Mouse (Mus musculus): Measurements from ENCODE around the gene Scn5a. TPM values are rescaled to one million over a fixed set of nuclear protein-coding genes. Genes with fewer than 3 reads are reported as not detected.

Gene Scn5a
- polyA plus RNA-seq, 1 experiment = 0.21 TPM

DNA sequence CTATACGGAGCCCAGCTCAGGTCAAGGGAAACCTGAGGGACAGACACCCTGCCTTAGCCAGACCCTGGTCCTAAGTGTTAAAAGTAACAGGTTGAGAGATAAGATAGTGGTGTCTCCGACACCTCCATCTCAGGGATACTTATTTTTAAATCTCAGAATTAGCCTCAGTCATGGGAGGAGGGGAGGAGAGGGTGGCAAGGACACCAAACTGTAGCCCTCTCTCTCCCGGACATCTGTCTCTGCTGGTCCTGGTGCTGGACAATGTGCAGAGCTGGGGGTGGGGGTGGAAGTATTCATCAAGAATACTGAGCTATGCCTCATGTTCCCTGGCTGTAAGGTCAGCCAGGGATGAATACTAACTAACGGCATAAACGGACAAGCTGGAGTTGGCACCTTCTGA lies 62.0 kb downstream of the Scn5a start:
- H3K4me3 ChIP-seq (replicated peaks; ENCODE audit: insufficient read depth, low read depth, low read length) = no peak overlapping the region
- TF ChIP-seq CTCF (IDR thresholded peaks at IDR 0.05; ENCODE audit: borderline replicate concordance, insufficient read depth, low read depth, low read length) (no peak), POLR2A (IDR thresholded peaks at IDR 0.05; ENCODE audit: borderline replicate concordance, insufficient read depth, low read length) (no peak)
- WGBS = 45% methylated on average over 5 of the region's 5 CpGs
- peaks cover 13% of the 10 kb centered on the region for H3K4me1 ChIP-seq (ENCODE audit: control insufficient read depth, insufficient read depth, low read length)
- H3K27me3 ChIP-seq (ENCODE audit: control insufficient read depth, insufficient read depth, low read length) = no peaks in the 10 kb centered on the region; the same call in 1 of the 2 replicates
- no peak for DNase-seq
- H3K27ac ChIP-seq (ENCODE audit: insufficient read depth, low read length) = no peak overlapping the region

DNA sequence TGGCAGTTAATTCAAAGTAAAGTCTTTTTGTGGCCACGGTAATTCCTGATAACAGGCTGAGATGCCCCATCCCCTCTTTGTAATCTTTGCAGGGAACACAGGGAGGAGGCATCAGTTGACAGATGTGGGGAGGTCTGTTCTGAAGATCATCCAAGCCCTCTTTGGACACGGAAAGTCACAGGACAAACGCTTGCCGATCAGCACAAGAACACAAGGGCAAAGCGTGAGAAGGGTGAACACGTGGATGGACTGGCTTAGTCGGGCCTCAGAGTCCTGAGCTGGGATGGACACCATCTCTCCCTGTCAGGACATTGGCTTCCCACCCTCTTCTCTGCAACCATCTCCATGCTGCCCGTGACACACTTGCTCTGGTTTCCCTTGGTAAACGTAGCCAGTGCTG lies 63.4 kb downstream of the Scn5a start:
- DNase-seq = no peak
- WGBS = 89% methylated on average over 9 of the region's 9 CpGs
- no peak overlapping the region for H3K27ac ChIP-seq (ENCODE audit: insufficient read depth, low read length)
- no peak overlapping the region for H3K4me3 ChIP-seq (replicated peaks; ENCODE audit: insufficient read depth, low read depth, low read length)
- TF ChIP-seq POLR2A (IDR thresholded peaks at IDR 0.05; ENCODE audit: borderline replicate concordance, insufficient read depth, low read length) = no peak
- TF ChIP-seq CTCF (IDR thresholded peaks at IDR 0.05; ENCODE audit: borderline replicate concordance, insufficient read depth, low read depth, low read length) = no peak
- H3K4me1 ChIP-seq (ENCODE audit: control insufficient read depth, insufficient read depth, low read length) = peaks cover 13% of the 10 kb centered on the region
- no peaks in the 10 kb centered on the region; the same call in 1 of the 2 replicates for H3K27me3 ChIP-seq (ENCODE audit: control insufficient read depth, insufficient read depth, low read length)

DNA sequence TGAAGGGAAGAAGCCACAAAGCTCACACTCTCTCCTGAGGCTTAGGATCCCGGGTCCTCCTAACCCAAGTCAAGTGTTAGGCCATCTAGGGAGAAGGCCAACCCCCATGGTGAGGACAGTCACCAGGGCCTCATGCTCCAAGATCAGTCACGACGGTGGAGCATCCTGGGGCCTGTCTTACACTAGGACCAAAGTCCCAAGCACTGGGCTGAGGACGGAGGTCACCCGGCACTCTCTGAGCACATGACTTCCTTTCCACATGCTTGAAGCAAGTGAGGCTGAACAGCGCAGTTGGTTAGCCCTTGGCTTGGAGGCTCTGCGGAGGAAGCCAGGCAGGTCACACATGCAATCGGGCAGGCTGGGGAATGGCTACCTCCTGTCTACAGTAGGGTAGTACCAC lies 63.8 kb downstream of the Scn5a start:
- no peak overlapping the region for H3K27ac ChIP-seq (ENCODE audit: insufficient read depth, low read length)
- no peak for DNase-seq
- 87% methylated on average over 8 of the region's 8 CpGs for WGBS
- no peak overlapping the region for H3K4me3 ChIP-seq (replicated peaks; ENCODE audit: insufficient read depth, low read depth, low read length)
- no peaks in the 10 kb centered on the region; the same call in 1 of the 2 replicates for H3K27me3 ChIP-seq (ENCODE audit: control insufficient read depth, insufficient read depth, low read length)
- no peak for TF ChIP-seq POLR2A (IDR thresholded peaks at IDR 0.05; ENCODE audit: borderline replicate concordance, insufficient read depth, low read length)
- TF ChIP-seq CTCF (IDR thresholded peaks at IDR 0.05; ENCODE audit: borderline replicate concordance, insufficient read depth, low read depth, low read length) = no peak
- peaks cover 13% of the 10 kb centered on the region for H3K4me1 ChIP-seq (ENCODE audit: control insufficient read depth, insufficient read depth, low read length)

DNA sequence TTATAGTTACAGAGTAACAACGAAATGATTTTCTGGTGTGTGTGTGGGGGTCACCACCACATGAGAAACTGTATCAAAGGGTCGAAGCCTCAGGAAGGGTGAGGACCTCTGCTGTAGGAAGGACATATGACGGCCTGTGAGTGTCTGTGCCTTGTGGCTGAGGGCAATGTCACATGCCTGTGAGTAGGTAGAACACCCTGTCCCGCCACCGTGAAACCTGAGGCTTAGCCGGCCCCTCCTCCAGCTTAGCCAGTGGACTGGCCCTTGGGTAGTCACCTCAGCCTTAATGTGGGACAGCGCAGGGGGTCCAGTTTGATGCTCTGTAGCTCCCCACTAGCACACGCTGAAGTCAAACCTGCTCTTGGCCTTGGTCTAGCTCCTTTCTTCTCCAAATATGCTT lies 65.0 kb downstream of the Scn5a start:
- Histone ChIP-seq H3K4me1 (ENCODE audit: control insufficient read depth, insufficient read depth, low read length) (peaks cover 13% of the 10 kb centered on the region), H3K27ac (ENCODE audit: insufficient read depth, low read length) (no peak overlapping the region), H3K27me3 (ENCODE audit: control insufficient read depth, insufficient read depth, low read length) (no peaks in the 10 kb centered on the region; the same call in 1 of the 2 replicates), H3K4me3 (replicated peaks; ENCODE audit: insufficient read depth, low read depth, low read length) (no peak overlapping the region)
- TF ChIP-seq POLR2A (IDR thresholded peaks at IDR 0.05; ENCODE audit: borderline replicate concordance, insufficient read depth, low read length) (no peak), CTCF (IDR thresholded peaks at IDR 0.05; ENCODE audit: borderline replicate concordance, insufficient read depth, low read depth, low read length) (no peak)
- WGBS = 94% methylated on average over 8 of the region's 8 CpGs
- DNase-seq = no peak

DNA sequence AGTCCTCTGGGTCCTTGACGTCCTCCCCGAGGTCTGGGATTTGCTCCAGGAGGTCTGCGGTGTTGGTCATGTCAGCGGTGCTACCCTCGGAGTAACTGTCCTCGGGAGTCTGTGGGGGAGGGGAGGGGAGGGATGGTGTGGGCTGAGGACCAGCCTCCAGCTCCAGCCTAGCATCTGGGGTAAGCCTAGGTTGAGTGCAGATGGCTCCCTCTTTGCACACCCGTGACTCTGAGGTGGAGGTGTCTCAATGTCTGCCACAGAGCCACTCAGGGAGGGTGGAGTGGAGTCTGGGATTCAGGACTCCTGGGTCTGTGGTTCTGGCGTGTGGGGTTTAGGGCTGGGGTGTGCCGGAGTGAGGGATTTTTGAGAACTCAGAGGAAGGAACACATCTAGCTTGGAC lies 65.8 kb downstream of the Scn5a start:
- Histone ChIP-seq H3K4me1 (ENCODE audit: control insufficient read depth, insufficient read depth, low read length) (peaks cover 7% of the 10 kb centered on the region), H3K27me3 (ENCODE audit: control insufficient read depth, insufficient read depth, low read length) (no peaks in the 10 kb centered on the region; the same call in 1 of the 2 replicates), H3K4me3 (replicated peaks; ENCODE audit: insufficient read depth, low read depth, low read length) (no peak overlapping the region), H3K27ac (ENCODE audit: insufficient read depth, low read length) (no peak overlapping the region)
- DNase-seq = no peak
- TF ChIP-seq CTCF (IDR thresholded peaks at IDR 0.05; ENCODE audit: borderline replicate concordance, insufficient read depth, low read depth, low read length) (no peak), POLR2A (IDR thresholded peaks at IDR 0.05; ENCODE audit: borderline replicate concordance, insufficient read depth, low read length) (no peak)
- WGBS = 85% methylated on average over 9 of the region's 9 CpGs

DNA sequence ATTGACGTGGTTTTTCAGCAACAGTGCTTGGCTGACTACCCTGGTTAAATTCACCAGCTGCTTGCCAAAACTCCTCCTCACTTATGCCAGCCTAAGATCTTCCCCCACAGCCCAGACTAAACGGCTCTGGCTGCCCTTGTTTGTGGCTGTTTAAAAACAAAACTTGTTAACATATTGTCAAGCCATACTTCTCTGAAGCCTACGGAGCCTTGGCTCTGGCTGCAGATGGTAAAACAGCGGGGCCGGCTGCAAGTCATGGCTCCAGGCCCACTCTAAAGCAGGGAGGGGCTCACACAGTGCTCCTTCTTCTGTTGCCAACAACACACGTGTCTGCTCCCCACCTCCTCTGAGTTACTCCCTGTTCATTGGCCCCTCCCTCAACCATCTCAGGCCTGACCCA lies 67.9 kb downstream of the Scn5a start:
- H3K27ac ChIP-seq (ENCODE audit: insufficient read depth, low read length) = no peak overlapping the region
- no peak overlapping the region for H3K4me3 ChIP-seq (replicated peaks; ENCODE audit: insufficient read depth, low read depth, low read length)
- DNase-seq = peak; percentile 55 to 65
- no peak for TF ChIP-seq POLR2A (IDR thresholded peaks at IDR 0.05; ENCODE audit: borderline replicate concordance, insufficient read depth, low read length)
- TF ChIP-seq CTCF (IDR thresholded peaks at IDR 0.05; ENCODE audit: borderline replicate concordance, insufficient read depth, low read depth, low read length) = no peak
- no peaks in the 10 kb centered on the region for H3K4me1 ChIP-seq (ENCODE audit: control insufficient read depth, insufficient read depth, low read length)
- no peaks in the 10 kb centered on the region; the same call in 1 of the 2 replicates for H3K27me3 ChIP-seq (ENCODE audit: control insufficient read depth, insufficient read depth, low read length)
- WGBS = 8% methylated on average over 6 of the region's 6 CpGs

DNA sequence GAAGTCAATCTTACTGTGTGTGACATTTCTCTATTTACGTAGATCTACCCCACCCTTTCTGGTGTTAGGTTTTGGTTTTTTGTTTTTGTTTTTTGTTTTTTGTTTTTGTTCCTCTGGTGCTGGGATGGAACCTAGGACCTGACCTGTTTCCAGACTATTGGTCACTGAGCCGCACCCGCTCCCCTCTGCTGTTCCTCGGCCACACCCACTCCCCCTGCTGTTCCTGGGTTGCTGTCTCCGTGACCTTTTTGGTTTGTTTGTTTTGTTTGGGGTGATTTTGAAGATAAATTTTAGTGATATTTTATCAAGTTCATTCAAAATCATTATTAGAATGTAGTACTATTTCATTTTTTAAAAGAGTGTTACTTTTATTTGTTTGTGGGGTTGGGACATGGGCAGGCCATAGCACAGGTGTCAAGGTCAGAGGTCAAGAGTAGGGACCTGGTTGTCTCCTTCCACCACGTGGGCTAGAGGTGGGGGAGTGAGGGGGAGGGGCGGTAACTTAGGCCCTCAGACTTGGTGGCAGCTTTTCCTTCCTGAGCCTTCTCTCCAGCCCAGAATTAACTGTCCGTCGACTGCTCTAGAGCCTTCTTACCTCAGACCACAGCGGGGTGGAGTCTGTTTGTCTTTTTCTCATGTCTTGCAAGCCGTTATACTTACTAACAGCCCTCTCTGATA lies 73.7 kb downstream of the Scn5a start:
- no peak for DNase-seq
- peaks cover 3% of the 10 kb centered on the region; the same call in 1 of the 2 replicates for H3K4me1 ChIP-seq (ENCODE audit: control insufficient read depth, insufficient read depth, low read length)
- 76% methylated on average over 11 of the region's 11 CpGs for WGBS
- no peak overlapping the region for H3K4me3 ChIP-seq (replicated peaks; ENCODE audit: insufficient read depth, low read depth, low read length)
- no peaks in the 10 kb centered on the region; the same call in 1 of the 2 replicates for H3K27me3 ChIP-seq (ENCODE audit: control insufficient read depth, insufficient read depth, low read length)
- H3K27ac ChIP-seq (ENCODE audit: insufficient read depth, low read length) = no peak overlapping the region
- TF ChIP-seq CTCF (IDR thresholded peaks at IDR 0.05; ENCODE audit: borderline replicate concordance, insufficient read depth, low read depth, low read length) (no peak), POLR2A (IDR thresholded peaks at IDR 0.05; ENCODE audit: borderline replicate concordance, insufficient read depth, low read length) (no peak)

DNA sequence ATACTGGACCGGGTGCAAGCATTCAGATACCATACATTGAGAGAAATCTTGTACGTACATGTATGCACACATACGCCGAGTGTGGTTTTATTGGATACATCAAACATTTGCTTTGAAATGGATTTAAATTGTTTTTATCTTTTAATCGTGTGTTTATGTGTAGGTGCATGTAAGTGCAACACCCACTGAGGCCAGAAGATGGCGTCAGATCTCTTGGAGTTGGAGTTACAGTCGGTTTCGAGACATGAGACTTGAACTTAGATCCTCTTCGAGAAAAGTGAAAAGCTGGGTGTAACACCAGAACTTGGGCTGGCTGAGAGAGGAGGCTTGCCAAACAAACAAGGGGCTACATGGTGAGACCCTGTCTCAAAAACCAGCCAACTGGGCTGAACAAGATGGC lies 75.2 kb downstream of the Scn5a start:
- Histone ChIP-seq H3K27me3 (ENCODE audit: control insufficient read depth, insufficient read depth, low read length) (no peaks in the 10 kb centered on the region; the same call in 1 of the 2 replicates), H3K27ac (ENCODE audit: insufficient read depth, low read length) (no peak overlapping the region), H3K4me3 (replicated peaks; ENCODE audit: insufficient read depth, low read depth, low read length) (no peak overlapping the region), H3K4me1 (ENCODE audit: control insufficient read depth, insufficient read depth, low read length) (peaks cover 3% of the 10 kb centered on the region; the same call in 1 of the 2 replicates)
- DNase-seq = no peak
- WGBS = 95% methylated on average over 9 of the region's 9 CpGs
- TF ChIP-seq CTCF (IDR thresholded peaks at IDR 0.05; ENCODE audit: borderline replicate concordance, insufficient read depth, low read depth, low read length) = no peak
- TF ChIP-seq POLR2A (IDR thresholded peaks at IDR 0.05; ENCODE audit: borderline replicate concordance, insufficient read depth, low read length) = no peak
